29 mouse cellular contexts compared by ENCODE assay signal in genomic region chr11:32535646-32536045, GRCm38 (mm10). TPM values are rescaled to one million over a fixed set of nuclear protein-coding genes. Genes with fewer than 3 reads are reported as not detected.
DNase-seq lines count a peak whose midpoint lies in the region; ATAC-seq and TF ChIP-seq lines count a peak whose summit lies in the region.
"Had no signal": no experiment of that assay in that cellular context is flagged by ENCODE, and none has a peak within 500 bp of the region (broad histone marks: within the 10 kb centered on the region; RNA-seq: fewer than 3 reads in every experiment).

No protein-coding gene starts in this region.

- TF ChIP-seq POLR2A in cerebellum, adult 2 months (IDR thresholded peaks at IDR 0.05; ENCODE audit: borderline replicate concordance, insufficient read depth, low read length), result no peak

- H3K4me1 ChIP-seq in cerebellum, adult 2 months (ENCODE audit: control insufficient read depth, insufficient read depth, low read length), result peaks cover 24% of the 10 kb centered on the region
- H3K4me1 ChIP-seq in liver, embryonic 13.5 days (replicated peaks), result peaks cover 91% of the 10 kb centered on the region
- peaks cover 45% of the 10 kb centered on the region for H3K4me1 ChIP-seq in liver, embryonic 11.5 days (replicated peaks; ENCODE audit: control insufficient read depth, insufficient read depth, low read length)
- peaks cover 87% of the 10 kb centered on the region for H3K4me1 ChIP-seq in liver, embryonic 15.5 days (replicated peaks)

- H3K4me2 ChIP-seq in liver, embryonic 13.5 days, result peak overlapping the region; percentile 100
- H3K4me2 ChIP-seq in liver, embryonic 11.5 days, result no peak overlapping the region
- H3K4me2 ChIP-seq in liver, embryonic 15.5 days, result 0 out of 2 replicates have a peak overlapping the region, but pooled peaks have one; percentile 6
- H3K4me2 ChIP-seq: limb, embryonic 15.5 days; lung, embryonic 14.5 days; midbrain, embryonic 15.5 days had no signal

- no peaks in the 10 kb centered on the region for H3K27me3 ChIP-seq in cerebellum, adult 2 months (ENCODE audit: control insufficient read depth, insufficient read depth, low read length)
- no peaks in the 10 kb centered on the region for H3K27me3 ChIP-seq in liver, embryonic 13.5 days
- no peaks in the 10 kb centered on the region for H3K27me3 ChIP-seq in liver, embryonic 11.5 days (replicated peaks; ENCODE audit: control insufficient read depth, insufficient read depth, low read length)
- no peaks in the 10 kb centered on the region for H3K27me3 ChIP-seq in liver, embryonic 15.5 days
- H3K27me3 ChIP-seq: limb, embryonic 15.5 days had no signal

- no peak for TF ChIP-seq CTCF in cerebellum, adult 2 months (IDR thresholded peaks at IDR 0.05; ENCODE audit: borderline replicate concordance, insufficient read depth, low read depth, low read length)

- ATAC-seq in liver, embryonic 13.5 days (ENCODE audit: low read depth), result no peak
- ATAC-seq in liver, embryonic 11.5 days (replicated peaks; ENCODE audit: low FRiP score), result no peak
- ATAC-seq in CD4-positive, CD25-positive, alpha-beta regulatory T cell, adult 4 months, result peak; percentile 8
- no peak for ATAC-seq in liver, embryonic 15.5 days (ENCODE audit: insufficient read depth)
- ATAC-seq in monocyte, adult 5-6 weeks (replicated peaks; ENCODE audit: insufficient number of reproducible peaks, low FRiP score, low TSS enrichment, poor library complexity, severe bottlenecking), result no peak
- ATAC-seq: forebrain, embryonic 16.5 days; midbrain, embryonic 15.5 days had no signal

- no peak overlapping the region for H3K27ac ChIP-seq in cerebellum, adult 2 months (ENCODE audit: insufficient read depth, low read length)
- no peak overlapping the region for H3K27ac ChIP-seq in liver, embryonic 13.5 days
- no peak overlapping the region for H3K27ac ChIP-seq in liver, embryonic 11.5 days (ENCODE audit: low read depth, low read length)
- H3K27ac ChIP-seq in liver, embryonic 15.5 days (replicated peaks), result no peak overlapping the region
- H3K27ac ChIP-seq: hindbrain, embryonic 13.5 days; kidney, postnatal 0 days; limb, embryonic 10.5 days; limb, embryonic 15.5 days; midbrain, embryonic 15.5 days; neural tube, embryonic 12.5 days had no signal

- peak overlapping the region; percentile 20 for H3K4me3 ChIP-seq in cerebellum, adult 2 months (replicated peaks; ENCODE audit: insufficient read depth, low read depth, low read length)
- no peak overlapping the region for H3K4me3 ChIP-seq in liver, embryonic 13.5 days (replicated peaks)
- H3K4me3 ChIP-seq in liver, embryonic 11.5 days (ENCODE audit: low read depth, low read length), result no peak overlapping the region
- no peak overlapping the region for H3K4me3 ChIP-seq in liver, embryonic 15.5 days (replicated peaks)
- H3K4me3 ChIP-seq: heart, adult 2 months; heart, embryonic 12.5 days; hindbrain, embryonic 13.5 days; limb, embryonic 10.5 days; limb, embryonic 15.5 days; midbrain, embryonic 15.5 days; neural tube, embryonic 12.5 days had no signal

- WGBS in cerebellum, adult 2 months, result 91% methylated on average over 4 of the region's 4 CpGs
- 85% methylated on average over 4 of the region's 4 CpGs for WGBS in liver, embryonic 13.5 days (ENCODE audit: insufficient replicate concordance)
- 92% methylated on average over 4 of the region's 4 CpGs for WGBS in liver, embryonic 11.5 days
- 81% methylated on average over 4 of the region's 4 CpGs for WGBS in liver, embryonic 15.5 days (ENCODE audit: insufficient replicate concordance)

- no peak overlapping the region for H3K9ac ChIP-seq in liver, embryonic 13.5 days
- no peak overlapping the region for H3K9ac ChIP-seq in liver, embryonic 11.5 days (ENCODE audit: low read depth, low read length)
- no peak overlapping the region for H3K9ac ChIP-seq in liver, embryonic 15.5 days
- H3K9ac ChIP-seq: heart, embryonic 12.5 days; hindbrain, embryonic 13.5 days; limb, embryonic 15.5 days; lung, embryonic 14.5 days; midbrain, embryonic 15.5 days; neural tube, embryonic 12.5 days had no signal

- H3K9me3 ChIP-seq in liver, embryonic 13.5 days (replicated peaks), result no peaks in the 10 kb centered on the region
- no peaks in the 10 kb centered on the region for H3K9me3 ChIP-seq in liver, embryonic 11.5 days (ENCODE audit: control insufficient read depth, low read length)
- H3K9me3 ChIP-seq in liver, embryonic 15.5 days (replicated peaks), result no peaks in the 10 kb centered on the region
- H3K9me3 ChIP-seq: heart, embryonic 12.5 days; hindbrain, embryonic 13.5 days; limb, embryonic 10.5 days; limb, embryonic 15.5 days; midbrain, embryonic 15.5 days; neural tube, embryonic 12.5 days had no signal

- H3K36me3 ChIP-seq in liver, embryonic 13.5 days, result no peaks in the 10 kb centered on the region
- no peaks in the 10 kb centered on the region for H3K36me3 ChIP-seq in liver, embryonic 11.5 days (ENCODE audit: control insufficient read depth, insufficient read depth, low read length)
- H3K36me3 ChIP-seq in liver, embryonic 15.5 days (replicated peaks), result 0 out of 2 replicates have a peak, but pooled peaks cover 5% of the 10 kb centered on the region
- H3K36me3 ChIP-seq: heart, embryonic 12.5 days; hindbrain, embryonic 13.5 days; limb, embryonic 10.5 days; limb, embryonic 15.5 days; midbrain, embryonic 15.5 days; neural tube, embryonic 12.5 days had no signal

- DNase-seq in cerebellum, adult 2 months, result no peak
- no peak for DNase-seq in cerebellum, adult 11-12 months
- DNase-seq in liver, embryonic 13.5 days, result no peak
- DNase-seq in liver, embryonic 11.5 days (ENCODE audit: low spot score), result no peak
- DNase-seq in kidney, adult 9 months, result no peak
- DNase-seq: adrenal gland, adult 8-10 months; cerebellum, postnatal 10 days; gastrocnemius, adult 2 months; heart, adult 2 months; heart, postnatal 4 days; kidney, adult 18-20 months; lung, embryonic 14.5 days; right cerebral cortex, adult 18-20 months; thymus, adult 2 months; thymus, postnatal 36 days had no signal

RNA-seq across cellular contexts. Expression of gene Stk10, which starts 2.5 kb away (rescaled TPM):
- polyA plus RNA-seq in cerebellum, adult 2 months (2012; rRNA removed), result 19.6 and 21.6 TPM in 2 replicates
- 3.0 and 4.5 TPM in 2 replicates for polyA plus RNA-seq in liver, embryonic 13.5 days (2015; fragmentation: Nextera tagmentation; extraction: Ambion mirVana)
- polyA plus RNA-seq in liver, embryonic 11.5 days (2014; fragmentation: Nextera tagmentation; extraction: Ambion mirVana), result 4.8 and 5.8 TPM in 2 replicates
- polyA plus RNA-seq in CD4-positive, CD25-positive, alpha-beta regulatory T cell, adult 4 months (2017; shearing (Covaris generic)), result 100 to 1,000 TPM in 1 of 2 experiments, 10 to 100 TPM in 1; 84.0 to 217 TPM
- 4.3 TPM in 2 replicates for polyA plus RNA-seq in liver, embryonic 15.5 days (2015; fragmentation: Nextera tagmentation; extraction: Ambion mirVana)
- total RNA-seq in monocyte, adult 5-6 weeks (2017), result 432 to 527 TPM (median 505 TPM) in 3 replicates

RNA-seq across cellular contexts. Expression of gene Efcab9, which starts 3.8 kb away (rescaled TPM):
- 0.97 and 1.4 TPM in 2 replicates for polyA plus RNA-seq in cerebellum, adult 2 months (2012; rRNA removed)
- 0.46 and 0.74 TPM in 2 replicates for polyA plus RNA-seq in liver, embryonic 13.5 days (2015; fragmentation: Nextera tagmentation; extraction: Ambion mirVana)
- polyA plus RNA-seq in liver, embryonic 11.5 days (2014; fragmentation: Nextera tagmentation; extraction: Ambion mirVana), result 0.25 and 0.49 TPM in 2 replicates
- 1 to 10 TPM in 1 of 2 experiments, under 1 TPM in 1; 0.87 to 1.1 TPM for polyA plus RNA-seq in CD4-positive, CD25-positive, alpha-beta regulatory T cell, adult 4 months (2017; shearing (Covaris generic))
- polyA plus RNA-seq in liver, embryonic 15.5 days (2015; fragmentation: Nextera tagmentation; extraction: Ambion mirVana), result 0.20 and 0.41 TPM in 2 replicates
- 9.8 to 11.3 TPM (median 10.5 TPM) in 3 replicates for total RNA-seq in monocyte, adult 5-6 weeks (2017)
- total RNA-seq: heart, adult 2 months; left cerebral cortex, postnatal 10 days had no signal
- polyA plus RNA-seq: erythroblast, embryonic 14.5 days; forebrain, embryonic 16.5 days; heart, adult 2 months; hindbrain, embryonic 13.5 days; large intestine, adult 2 months; limb, embryonic 15.5 days; midbrain, embryonic 15.5 days had no signal
